In genomic region chr17:11336156-11336555, GRCm38 (mm10) we compare ENCODE assay signal across 28 mouse cellular contexts.
DNase-seq lines count a peak whose midpoint lies in the region; ATAC-seq and TF ChIP-seq lines count a peak whose summit lies in the region.
"Had no signal": no experiment of that assay in that cellular context is flagged by ENCODE, and none has a peak within 500 bp of the region (broad histone marks: within the 10 kb centered on the region; RNA-seq: fewer than 3 reads in every experiment).

No protein-coding gene starts in this region.

- ATAC-seq in frontal cortex, adult (ENCODE audit: low TSS enrichment): peak; percentile 82
- ATAC-seq: forebrain, postnatal 0 days; inflammation-experienced regulatory T-cells, adult 6 months had no signal

- intact Hi-C loops in left cerebral cortex, adult 2 months (cut with DNase I): no loop called here

- H3K4me3 ChIP-seq in left cerebral cortex, adult 2 months: no peak overlapping the region
- H3K4me3 ChIP-seq: embryonic facial prominence, embryonic 13.5 days; forebrain, embryonic 10.5 days; gastrocnemius, adult 2 months; hindbrain, embryonic 10.5 days; hindbrain, embryonic 15.5 days; layer of hippocampus, adult 2 months; limb, embryonic 13.5 days; lung, embryonic 15.5 days; midbrain, embryonic 10.5 days; myocyte; neural tube, embryonic 12.5 days had no signal

- DNase-seq in frontal cortex, postnatal 14 days (ENCODE audit: low spot score in 2 of 2): no peak
- DNase-seq in left cerebral cortex, adult 9 months (ENCODE audit: low spot score in 2 of 2): peak; percentile 38 to 46
- no peak for DNase-seq in left cerebral cortex, adult 2 months (ENCODE audit: extremely low spot score in 1 of 2, low spot score in 2 of 2)
- DNase-seq in brain, adult 2 months (ENCODE audit: low read depth, low spot score): peak; percentile 79
- DNase-seq in right cerebral cortex, postnatal 36 days (ENCODE audit: low spot score in 2 of 2): peak; percentile 24 to 42
- DNase-seq in urinary bladder, postnatal 10 days (ENCODE audit: low spot score): no peak
- DNase-seq: adrenal gland, adult 8-10 months; cerebellum, adult 11-12 months; cerebellum, adult 9-11 months; embryo, embryonic 11 days; forebrain, postnatal 0 days; gastrocnemius, adult 2 months; heart, postnatal 14 days; kidney, adult 11 months; kidney, postnatal 14 days; layer of hippocampus, postnatal 36 days had no signal

- no peak; the same call in 1 of the 2 replicates for TF ChIP-seq CTCF in left cerebral cortex, adult 2 months (IDR thresholded peaks at IDR 0.05)

- H3K27ac ChIP-seq in left cerebral cortex, adult 2 months: no peak overlapping the region
- H3K27ac ChIP-seq: embryonic facial prominence, embryonic 13.5 days; forebrain, embryonic 10.5 days; gastrocnemius, adult 2 months; hindbrain, embryonic 10.5 days; hindbrain, embryonic 15.5 days; layer of hippocampus, adult 2 months; limb, embryonic 13.5 days; lung, embryonic 15.5 days; midbrain, embryonic 10.5 days; neural tube, embryonic 12.5 days had no signal

Comparison
In these comparisons a context has a peak if more than half of its experiments do, and no peak if none do; other contexts are left out.
1. DNase-seq: peak in left cerebral cortex, adult 9 months (2 of 2), brain, adult 2 months (single experiment) and right cerebral cortex, postnatal 36 days (2 of 2); none in frontal cortex, postnatal 14 days (0 of 2), left cerebral cortex, adult 2 months (0 of 2) and urinary bladder, postnatal 10 days (single experiment).